Mouse (Mus musculus) kidney, embryonic 15.5 days (tissue): Measurements from ENCODE around the gene Furin. TPM values are rescaled to one million over a fixed set of nuclear protein-coding genes. Genes with fewer than 3 reads are reported as not detected.

ENCODE experiments used
- ATAC-seq: fragments of 200-750 bp; cut with Nextera tagmentation; replicated peaks from 2 replicates; pipeline ENCODE4 v1.8.0; 2017; ENCODE audit warnings: moderate TSS enrichment; ENCODE audit not compliant: low FRiP score
- H3K27ac ChIP-seq: fragments of 300-500 bp; sonication (generic); 2 replicates; pipeline ENCODE4 v1.5.1; 2015; ENCODE audit warnings: mild to moderate bottlenecking, inconsistent platforms
- H3K27me3 ChIP-seq: fragments of 300-500 bp; sonication (generic); 2 replicates; pipeline ENCODE4 v1.6.1; 2015; ENCODE audit warnings: inconsistent platforms
- H3K36me3 ChIP-seq: fragments of 300-500 bp; sonication (generic); 2 replicates; pipeline ENCODE4 v1.6.1; 2015; ENCODE audit warnings: inconsistent platforms
- H3K4me1 ChIP-seq: fragments of 300-500 bp; sonication (generic); 2 replicates; pipeline ENCODE4 v1.6.1; 2015; ENCODE audit warnings: inconsistent platforms
- H3K4me2 ChIP-seq: fragments of 300-500 bp; sonication (generic); 2 replicates; pipeline ENCODE4 v1.6.1; 2015; ENCODE audit warnings: moderate library complexity, mild to moderate bottlenecking, inconsistent platforms
- H3K4me3 ChIP-seq: fragments of 300-500 bp; sonication (generic); replicated peaks from 2 replicates; pipeline ENCODE4 v1.5.1; 2015; ENCODE audit warnings: mild to moderate bottlenecking, inconsistent platforms
- H3K9ac ChIP-seq: fragments of 300-500 bp; sonication (generic); 2 replicates; pipeline ENCODE4 v1.6.1; 2015; ENCODE audit warnings: mild to moderate bottlenecking, inconsistent platforms
- H3K9me3 ChIP-seq: fragments of 300-500 bp; sonication (generic); replicated peaks from 2 replicates; pipeline ENCODE4 v1.6.1; 2016; ENCODE audit warnings: inconsistent platforms
- WGBS: fragments of 180-500 bp; shearing (Covaris S2); methylation state at CpG from one replicate; pipeline ENCODE4 v1.1.7; 2015; ENCODE audit warnings: mixed read lengths; 5-methylcytosine and 5-hydroxymethylcytosine counted together
- polyA plus RNA-seq: library from polyadenylated mRNA; unstranded; fragments of >200 nt; fragmentation: Nextera tagmentation; extraction: Ambion mirVana; gene quantifications from 2 replicates; pipeline ENCODE4 v1.2.1, GENCODE M21; 2015

The Furin gene
- polyA plus RNA-seq, 1 experiment from 2014 or later: 13.5 TPM

DNA sequence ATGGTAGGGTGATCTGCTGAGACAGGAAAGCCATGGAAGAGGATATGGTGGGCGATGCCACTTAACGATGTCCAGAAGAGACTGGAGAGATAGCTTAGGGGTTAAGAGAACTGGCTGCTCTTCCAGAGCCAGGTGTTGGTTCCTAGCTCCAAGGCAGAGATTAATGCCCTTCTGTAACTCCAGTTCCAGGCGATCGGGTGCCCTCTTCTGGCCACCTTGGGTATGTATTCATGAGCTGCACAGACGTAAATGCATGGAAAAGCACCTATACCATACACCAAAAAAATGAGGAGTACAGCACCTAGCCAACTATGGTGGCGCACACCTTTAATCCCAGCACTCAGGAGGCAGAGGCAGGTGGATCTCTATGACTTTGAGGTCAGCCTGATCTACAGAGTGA lies 19.5 kb upstream of the Furin start:
- Histone ChIP-seq H3K9ac (no peak overlapping the region), H3K9me3 (no peaks in the 10 kb centered on the region), H3K36me3 (no peaks in the 10 kb centered on the region), H3K27me3 (no peaks in the 10 kb centered on the region), H3K4me1 (peaks cover 16% of the 10 kb centered on the region), H3K4me2 (no peak overlapping the region), H3K27ac (no peak overlapping the region), H3K4me3 (no peak overlapping the region)
- WGBS: 89% methylated on average over 6 of the region's 6 CpGs
- no peak for ATAC-seq

- Histone ChIP-seq H3K27me3 (no peaks in the 10 kb centered on the region), H3K4me1 (peaks cover 15% of the 10 kb centered on the region), H3K36me3 (no peaks in the 10 kb centered on the region), H3K4me2 (peak overlapping the region; percentile 44), H3K27ac (no peak overlapping the region), H3K9me3 (no peaks in the 10 kb centered on the region), H3K4me3 (peak overlapping the region; percentile 10; the same call in 1 of the 2 replicates), H3K9ac (no peak overlapping the region)
- 22% methylated on average over 20 of the region's 20 CpGs for WGBS
- ATAC-seq: no peak
These were observed 17.7 kb upstream of the Furin start for GRCm38 (mm10) chr7:80422759-80423480.

DNA sequence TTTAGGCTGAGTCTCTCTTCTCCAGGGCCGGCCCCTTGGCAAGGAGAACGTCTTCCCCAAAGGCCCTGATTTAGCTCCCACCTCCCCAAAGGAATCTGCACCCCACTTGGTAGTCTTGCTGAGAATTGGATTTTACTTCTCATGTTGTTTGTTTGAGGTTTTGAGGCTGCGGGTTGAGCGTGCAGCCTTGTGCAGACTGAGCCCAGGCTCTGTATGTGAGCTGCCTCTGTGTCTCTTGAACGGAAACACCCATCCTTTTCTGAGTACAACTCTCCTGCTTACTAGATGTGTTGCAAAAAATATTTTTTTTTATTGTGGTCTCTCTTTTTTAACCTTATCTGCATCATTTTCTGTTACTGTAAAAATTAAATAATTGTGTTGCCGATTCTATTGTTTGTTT lies 16.3 kb upstream of the Furin start:
- H3K27ac ChIP-seq: no peak overlapping the region
- no peak overlapping the region for H3K4me2 ChIP-seq
- no peaks in the 10 kb centered on the region for H3K27me3 ChIP-seq
- WGBS: 96% methylated on average over 6 of the region's 6 CpGs
- H3K4me3 ChIP-seq: no peak overlapping the region
- no peaks in the 10 kb centered on the region for H3K9me3 ChIP-seq
- no peak overlapping the region for H3K9ac ChIP-seq
- H3K4me1 ChIP-seq: peaks cover 15% of the 10 kb centered on the region
- H3K36me3 ChIP-seq: no peaks in the 10 kb centered on the region
- no peak for ATAC-seq

GRCm38 (mm10) chr7:80420586-80420985 lies 15.3 kb upstream of the Furin start:
- no peaks in the 10 kb centered on the region for H3K27me3 ChIP-seq
- no peak overlapping the region for H3K4me2 ChIP-seq
- no peak for ATAC-seq
- peaks cover 15% of the 10 kb centered on the region for H3K4me1 ChIP-seq
- WGBS: 84% methylated on average over 4 of the region's 4 CpGs
- no peak overlapping the region for H3K27ac ChIP-seq
- no peaks in the 10 kb centered on the region for H3K9me3 ChIP-seq
- H3K9ac ChIP-seq: no peak overlapping the region
- H3K4me3 ChIP-seq: no peak overlapping the region
- H3K36me3 ChIP-seq: no peaks in the 10 kb centered on the region

- Histone ChIP-seq H3K27me3 (no peaks in the 10 kb centered on the region), H3K9me3 (no peaks in the 10 kb centered on the region), H3K4me2 (no peak overlapping the region), H3K9ac (no peak overlapping the region), H3K4me3 (no peak overlapping the region), H3K27ac (no peak overlapping the region), H3K36me3 (no peaks in the 10 kb centered on the region), H3K4me1 (peaks cover 17% of the 10 kb centered on the region)
- no peak for ATAC-seq
- WGBS: 37% methylated on average over 3 of the region's 3 CpGs
These were observed 14.0 kb upstream of the Furin start for GRCm38 (mm10) chr7:80419278-80419677.

DNA sequence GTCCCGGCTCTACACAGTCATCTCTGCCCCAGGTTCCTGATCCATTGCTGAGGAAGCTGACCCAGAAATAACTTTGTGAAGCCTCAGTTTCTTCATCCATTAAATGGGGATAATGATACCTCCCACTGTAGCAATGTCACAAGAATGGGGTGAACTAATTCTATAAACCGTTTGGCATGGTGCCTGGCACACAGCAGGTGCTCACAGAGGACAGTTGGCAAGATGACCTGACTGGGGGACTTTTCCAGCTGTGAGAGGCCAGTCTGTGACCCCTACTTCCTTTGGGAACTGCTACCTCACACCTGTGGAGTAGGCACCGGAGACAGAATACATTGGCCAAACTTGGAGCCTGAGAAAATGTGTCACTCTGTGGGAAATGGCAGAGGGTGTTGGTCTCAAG lies 12.8 kb upstream of the Furin start:
- 85% methylated on average over 3 of the region's 3 CpGs for WGBS
- Histone ChIP-seq H3K9me3 (no peaks in the 10 kb centered on the region), H3K27me3 (no peaks in the 10 kb centered on the region), H3K4me2 (no peak overlapping the region), H3K4me1 (peaks cover 23% of the 10 kb centered on the region), H3K4me3 (no peak overlapping the region), H3K36me3 (no peaks in the 10 kb centered on the region), H3K9ac (no peak overlapping the region), H3K27ac (no peak overlapping the region)
- no peak for ATAC-seq

- Histone ChIP-seq H3K36me3 (no peaks in the 10 kb centered on the region), H3K27me3 (no peaks in the 10 kb centered on the region), H3K4me2 (no peak overlapping the region), H3K27ac (no peak overlapping the region), H3K9ac (no peak overlapping the region), H3K4me3 (no peak overlapping the region), H3K4me1 (peaks cover 20% of the 10 kb centered on the region), H3K9me3 (no peaks in the 10 kb centered on the region)
- no peak for ATAC-seq
These were observed 12.4 kb upstream of the Furin start for GRCm38 (mm10) chr7:80417601-80418000.

- no peak overlapping the region for H3K4me2 ChIP-seq
- 91% methylated on average over 7 of the region's 7 CpGs for WGBS
- no peaks in the 10 kb centered on the region for H3K27me3 ChIP-seq
- H3K27ac ChIP-seq: no peak overlapping the region
- H3K4me1 ChIP-seq: peaks cover 20% of the 10 kb centered on the region
- ATAC-seq: no peak
- no peaks in the 10 kb centered on the region for H3K36me3 ChIP-seq
- no peak overlapping the region for H3K9ac ChIP-seq
- no peaks in the 10 kb centered on the region for H3K9me3 ChIP-seq
- no peak overlapping the region for H3K4me3 ChIP-seq
These were observed 11.7 kb upstream of the Furin start for GRCm38 (mm10) chr7:80416969-80417368.

- H3K4me3 ChIP-seq: no peak overlapping the region
- 79% methylated on average over 7 of the region's 7 CpGs for WGBS
- peaks cover 15% of the 10 kb centered on the region for H3K4me1 ChIP-seq
- ATAC-seq: no peak
- 0 out of 2 replicates have a peak overlapping the region, but pooled peaks have one; percentile 37 for H3K27ac ChIP-seq
- no peak overlapping the region for H3K4me2 ChIP-seq
- H3K27me3 ChIP-seq: no peaks in the 10 kb centered on the region
- H3K36me3 ChIP-seq: no peaks in the 10 kb centered on the region
- no peak overlapping the region for H3K9ac ChIP-seq
- H3K9me3 ChIP-seq: no peaks in the 10 kb centered on the region
These were observed 9.1 kb upstream of the Furin start for GRCm38 (mm10) chr7:80414303-80414855.

GRCm38 (mm10) chr7:80413512-80414302 lies 8.5 kb upstream of the Furin start:
- Histone ChIP-seq H3K27me3 (no peaks in the 10 kb centered on the region), H3K9ac (no peak overlapping the region), H3K9me3 (no peaks in the 10 kb centered on the region), H3K4me3 (no peak overlapping the region), H3K4me2 (no peak overlapping the region), H3K36me3 (no peaks in the 10 kb centered on the region), H3K4me1 (peaks cover 12% of the 10 kb centered on the region), H3K27ac (0 out of 2 replicates have a peak overlapping the region, but pooled peaks have one; percentile 37)
- ATAC-seq: peak; percentile 37; the same call in 1 of the 2 replicates
- 76% methylated on average over 9 of the region's 9 CpGs for WGBS

GRCm38 (mm10) chr7:80412781-80413180 lies 7.5 kb upstream of the Furin start:
- H3K27ac ChIP-seq: no peak overlapping the region
- H3K4me2 ChIP-seq: no peak overlapping the region
- no peak for ATAC-seq
- no peaks in the 10 kb centered on the region for H3K27me3 ChIP-seq
- WGBS: 57% methylated on average over 5 of the region's 5 CpGs
- no peaks in the 10 kb centered on the region for H3K36me3 ChIP-seq
- no peak overlapping the region for H3K4me3 ChIP-seq
- no peak overlapping the region for H3K9ac ChIP-seq
- no peaks in the 10 kb centered on the region for H3K9me3 ChIP-seq
- H3K4me1 ChIP-seq: peaks cover 12% of the 10 kb centered on the region

DNA sequence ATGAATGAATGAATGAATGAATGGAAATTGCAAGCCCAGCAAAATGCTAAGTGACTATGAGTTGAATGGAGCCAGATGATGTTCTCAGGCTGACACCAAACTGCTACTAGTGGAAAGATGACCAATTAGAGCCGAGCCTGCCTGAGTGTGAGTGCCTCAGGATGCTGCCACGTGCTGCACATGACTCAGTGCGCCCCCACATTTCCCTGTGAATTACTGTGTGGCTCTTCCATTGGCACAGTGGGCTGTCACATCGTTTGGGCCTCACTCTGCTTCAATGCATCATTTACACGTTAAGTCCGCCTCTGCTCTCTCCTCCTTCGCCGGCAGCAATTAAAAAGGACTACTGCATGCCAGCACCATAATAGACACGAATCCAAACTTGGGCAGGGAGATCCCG lies 7.0 kb upstream of the Furin start:
- Histone ChIP-seq H3K27me3 (no peaks in the 10 kb centered on the region), H3K36me3 (no peaks in the 10 kb centered on the region), H3K4me2 (no peak overlapping the region), H3K4me3 (no peak overlapping the region), H3K9ac (no peak overlapping the region), H3K27ac (no peak overlapping the region), H3K9me3 (no peaks in the 10 kb centered on the region), H3K4me1 (peaks cover 12% of the 10 kb centered on the region)
- ATAC-seq: no peak
- WGBS: 64% methylated on average over 10 of the region's 10 CpGs
